Mouse (Mus musculus): ENCODE results near the gene Tbrg4. TPM values are rescaled to one million over a fixed set of nuclear protein-coding genes. Genes with fewer than 3 reads are reported as not detected.
"Not testable (repeated sequence)": the region's sequence is repeated elsewhere in the genome, so short reads cannot be mapped to it uniquely, and the experiment has no call there.

Tbrg4 gene
- 86.0 and 103 TPM in 2 replicates for polyA plus RNA-seq (2012; rRNA removed)

- TF ChIP-seq POLR2A (IDR thresholded peaks at IDR 0.05; ENCODE audit: borderline replicate concordance, extremely low read depth, insufficient read depth, insufficient read length, poor library complexity, severe bottlenecking): peak; percentile 77; the same call in 1 of the 2 replicates
- TF ChIP-seq CTCF (IDR thresholded peaks at IDR 0.05; ENCODE audit: borderline replicate concordance, extremely low read depth, insufficient read depth, insufficient read length): no peak
- peak; percentile 98 for DNase-seq (ENCODE audit: low read depth)
Measured at GRCm38 (mm10) chr11:6625478-6626387, at the start of gene Tbrg4. Gene Tbrg4 (minus strand): TSS chr11:6626067.

GRCm38 (mm10) chr11:6675402-6675801, 49.5 kb upstream of the Tbrg4 start:
- no peak for DNase-seq (ENCODE audit: low read depth)
- no peak for TF ChIP-seq CTCF (IDR thresholded peaks at IDR 0.05; ENCODE audit: borderline replicate concordance, extremely low read depth, insufficient read depth, insufficient read length)
- TF ChIP-seq POLR2A (IDR thresholded peaks at IDR 0.05; ENCODE audit: borderline replicate concordance, extremely low read depth, insufficient read depth, insufficient read length, poor library complexity, severe bottlenecking): no peak

GRCm38 (mm10) chr11:6674701-6675100, 48.8 kb upstream of the Tbrg4 start:
- no peak for TF ChIP-seq POLR2A (IDR thresholded peaks at IDR 0.05; ENCODE audit: borderline replicate concordance, extremely low read depth, insufficient read depth, insufficient read length, poor library complexity, severe bottlenecking)
- TF ChIP-seq CTCF (IDR thresholded peaks at IDR 0.05; ENCODE audit: borderline replicate concordance, extremely low read depth, insufficient read depth, insufficient read length): no peak
- no peak for DNase-seq (ENCODE audit: low read depth)

- no peak for TF ChIP-seq CTCF (IDR thresholded peaks at IDR 0.05; ENCODE audit: borderline replicate concordance, extremely low read depth, insufficient read depth, insufficient read length)
- no peak for TF ChIP-seq POLR2A (IDR thresholded peaks at IDR 0.05; ENCODE audit: borderline replicate concordance, extremely low read depth, insufficient read depth, insufficient read length, poor library complexity, severe bottlenecking)
- no peak for DNase-seq (ENCODE audit: low read depth)
Measured at GRCm38 (mm10) chr11:6670826-6671225, 45.0 kb upstream of the Tbrg4 start.

GRCm38 (mm10) chr11:6670044-6670443, 44.2 kb upstream of the Tbrg4 start:
- TF ChIP-seq CTCF (IDR thresholded peaks at IDR 0.05; ENCODE audit: borderline replicate concordance, extremely low read depth, insufficient read depth, insufficient read length): peak; percentile 14; the same call in 1 of the 2 replicates
- TF ChIP-seq POLR2A (IDR thresholded peaks at IDR 0.05; ENCODE audit: borderline replicate concordance, extremely low read depth, insufficient read depth, insufficient read length, poor library complexity, severe bottlenecking): no peak

GRCm38 (mm10) chr11:6669041-6669440, 43.2 kb upstream of the Tbrg4 start:
- no peak for DNase-seq (ENCODE audit: low read depth)
- no peak for TF ChIP-seq POLR2A (IDR thresholded peaks at IDR 0.05; ENCODE audit: borderline replicate concordance, extremely low read depth, insufficient read depth, insufficient read length, poor library complexity, severe bottlenecking)
- TF ChIP-seq CTCF (IDR thresholded peaks at IDR 0.05; ENCODE audit: borderline replicate concordance, extremely low read depth, insufficient read depth, insufficient read length): no peak

More at GRCm38 (mm10) chr11:6670044-6670443, 44.2 kb upstream of the Tbrg4 start:
- no peak for DNase-seq (ENCODE audit: low read depth)

GRCm38 (mm10) chr11:6666634-6667033, 40.8 kb upstream of the Tbrg4 start:
- no peak for TF ChIP-seq POLR2A (IDR thresholded peaks at IDR 0.05; ENCODE audit: borderline replicate concordance, extremely low read depth, insufficient read depth, insufficient read length, poor library complexity, severe bottlenecking)
- TF ChIP-seq CTCF (IDR thresholded peaks at IDR 0.05; ENCODE audit: borderline replicate concordance, extremely low read depth, insufficient read depth, insufficient read length): no peak
- no peak for DNase-seq (ENCODE audit: low read depth)

- TF ChIP-seq CTCF (IDR thresholded peaks at IDR 0.05; ENCODE audit: borderline replicate concordance, extremely low read depth, insufficient read depth, insufficient read length): no peak
- no peak for TF ChIP-seq POLR2A (IDR thresholded peaks at IDR 0.05; ENCODE audit: borderline replicate concordance, extremely low read depth, insufficient read depth, insufficient read length, poor library complexity, severe bottlenecking)
Measured at GRCm38 (mm10) chr11:6661206-6661605, 35.3 kb upstream of the Tbrg4 start.

GRCm38 (mm10) chr11:6658271-6658670, 32.4 kb upstream of the Tbrg4 start, which contains the start of gene Ramp3:
Gene Ramp3 (plus strand): TSS chr11:6658521.
- peak; percentile 85 for DNase-seq (ENCODE audit: low read depth)
- TF ChIP-seq CTCF (IDR thresholded peaks at IDR 0.05; ENCODE audit: borderline replicate concordance, extremely low read depth, insufficient read depth, insufficient read length) (no peak), POLR2A (IDR thresholded peaks at IDR 0.05; ENCODE audit: borderline replicate concordance, extremely low read depth, insufficient read depth, insufficient read length, poor library complexity, severe bottlenecking) (no peak)

More at GRCm38 (mm10) chr11:6661206-6661605, 35.3 kb upstream of the Tbrg4 start:
- no peak for DNase-seq (ENCODE audit: low read depth)

- TF ChIP-seq CTCF (IDR thresholded peaks at IDR 0.05; ENCODE audit: borderline replicate concordance, extremely low read depth, insufficient read depth, insufficient read length) (peak; percentile 80; the same call in 1 of the 2 replicates), POLR2A (IDR thresholded peaks at IDR 0.05; ENCODE audit: borderline replicate concordance, extremely low read depth, insufficient read depth, insufficient read length, poor library complexity, severe bottlenecking) (no peak)
Measured at GRCm38 (mm10) chr11:6654903-6655302, 29.0 kb upstream of the Tbrg4 start.

GRCm38 (mm10) chr11:6652978-6653377, 27.1 kb upstream of the Tbrg4 start:
- not testable (repeated sequence) for DNase-seq (ENCODE audit: low read depth)
- TF ChIP-seq CTCF (IDR thresholded peaks at IDR 0.05; ENCODE audit: borderline replicate concordance, extremely low read depth, insufficient read depth, insufficient read length): peak; percentile 28; the same call in 1 of the 2 replicates

More at GRCm38 (mm10) chr11:6654903-6655302, 29.0 kb upstream of the Tbrg4 start:
- peak; percentile 97 for DNase-seq (ENCODE audit: low read depth)

All from brain, embryonic 14.5 days (tissue).